Mouse (Mus musculus) c-Kit-negative CD71-positive TER-119-positive erythroid progenitor cells, embryonic 14.5 days (primary cell): ENCODE measurements around the gene Dnajc28.

Source experiments
- DNase-seq: peaks from one replicate; pipeline ENCODE4 v3.0.0-alpha.2; 2013; ENCODE audit warnings: low read depth, low spot score

Dnajc28 gene

DNA sequence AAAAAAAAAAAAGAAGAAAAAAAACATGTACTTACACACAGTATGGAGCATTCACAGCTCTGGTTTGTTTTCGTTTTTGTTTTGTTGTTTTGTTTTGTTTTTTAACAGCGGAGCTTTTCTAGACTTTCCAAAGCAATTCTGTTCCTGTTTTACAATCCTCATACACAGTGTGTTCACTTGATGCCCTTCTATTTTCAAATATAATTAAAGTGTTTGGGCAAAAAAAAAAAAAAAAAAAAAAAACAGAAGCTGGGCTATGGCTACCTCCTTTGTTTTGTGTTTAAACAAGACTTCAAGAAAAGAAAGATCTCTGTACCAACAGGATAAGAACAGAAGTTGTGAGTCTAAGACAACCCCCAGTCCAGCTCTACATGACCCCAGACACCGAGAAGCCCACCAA lies 30.1 kb downstream of the Dnajc28 start:
- no peak for DNase-seq

DNA sequence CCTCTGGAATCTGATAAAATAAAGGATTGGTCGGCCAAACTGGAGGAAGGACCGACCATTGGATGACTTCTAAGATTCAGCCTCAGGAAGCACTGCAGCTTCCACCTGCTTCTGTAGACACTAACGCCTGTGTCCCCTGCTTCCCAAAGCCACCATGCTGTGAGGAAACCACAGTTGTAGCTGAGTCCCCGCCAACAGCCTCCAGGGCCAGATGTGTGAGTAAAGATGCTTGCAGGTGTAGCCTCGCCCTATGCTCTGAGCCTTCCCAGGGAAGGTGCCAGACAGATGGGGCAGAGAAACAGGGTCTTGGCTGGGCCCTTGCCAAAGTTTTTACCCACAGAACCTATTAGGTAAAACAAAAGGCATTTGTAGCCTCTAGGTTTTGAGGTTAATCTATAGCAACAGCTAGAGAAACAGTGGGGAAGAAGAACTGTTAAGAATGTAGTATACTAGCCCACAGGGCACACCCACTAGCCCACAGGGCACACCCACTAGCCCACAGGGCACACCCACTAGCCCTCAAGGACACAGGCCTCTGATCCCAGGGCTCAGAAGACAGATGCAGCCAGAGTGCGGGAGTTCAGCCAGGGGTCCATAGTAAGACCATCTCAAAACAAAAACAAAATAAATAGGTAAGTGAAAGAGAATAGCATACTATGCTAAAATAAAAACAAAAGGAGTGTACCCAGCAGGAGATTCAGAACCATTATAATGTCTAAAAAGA lies 30.9 kb downstream of the Dnajc28 start:
- DNase-seq: no peak

DNA sequence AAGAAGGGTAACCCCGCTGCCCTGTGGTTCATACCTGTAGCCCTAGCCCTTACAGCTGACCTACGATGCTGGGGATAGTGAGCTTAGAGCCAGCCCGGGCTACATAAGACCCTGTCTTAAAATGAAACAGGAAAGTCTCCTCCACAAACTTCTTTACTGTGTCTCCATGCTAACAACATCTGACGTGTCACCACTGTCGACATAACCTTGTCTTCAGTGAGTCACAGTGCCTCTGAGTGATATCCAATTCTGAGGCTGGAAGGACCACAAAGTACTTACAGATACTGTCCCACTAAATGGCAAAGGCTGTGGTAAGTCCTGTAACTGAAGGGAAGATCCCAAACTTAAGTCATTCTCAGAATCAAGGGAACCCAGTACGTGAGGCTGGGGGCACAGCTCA lies 32.6 kb downstream of the Dnajc28 start:
- no peak for DNase-seq

DNA sequence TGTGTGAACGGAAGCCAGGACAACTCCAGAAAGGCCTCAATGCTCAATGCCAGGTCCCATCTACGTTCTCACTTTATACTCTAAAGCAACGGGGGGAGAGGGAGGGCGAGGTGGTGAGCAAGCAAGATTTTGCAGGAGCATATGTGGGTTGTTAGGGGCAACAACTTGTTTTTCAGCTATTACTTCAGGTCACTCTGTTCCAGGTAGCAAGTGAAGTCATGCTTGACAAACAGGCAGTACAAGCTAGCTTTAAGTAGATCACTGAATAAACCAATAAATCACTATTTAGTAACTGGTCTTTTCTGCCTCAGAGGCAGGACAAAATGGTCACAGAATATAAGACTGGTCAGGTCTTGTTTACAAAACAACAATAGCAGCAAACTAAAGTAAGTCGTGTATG lies 33.2 kb downstream of the Dnajc28 start:
- no peak for DNase-seq

DNA sequence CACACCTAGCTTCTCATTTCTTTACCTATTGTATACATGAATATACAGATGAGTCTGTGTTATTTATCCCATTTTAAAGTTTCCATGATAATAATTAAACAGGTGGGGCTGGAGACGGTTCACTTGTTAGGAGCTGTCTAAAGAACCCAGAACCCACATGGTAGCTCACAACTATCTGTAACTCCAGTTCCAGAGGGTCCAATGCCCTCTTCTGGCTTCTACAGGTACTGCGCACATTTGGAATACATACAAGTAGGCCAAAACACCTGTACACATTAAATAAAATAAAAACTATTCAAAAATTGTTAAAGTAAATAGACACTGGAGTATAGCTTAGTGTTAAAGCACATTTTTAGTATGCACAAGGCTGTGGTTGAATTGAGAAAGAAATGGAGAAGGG lies 36.5 kb downstream of the Dnajc28 start:
- peak; percentile 51 for DNase-seq

DNA sequence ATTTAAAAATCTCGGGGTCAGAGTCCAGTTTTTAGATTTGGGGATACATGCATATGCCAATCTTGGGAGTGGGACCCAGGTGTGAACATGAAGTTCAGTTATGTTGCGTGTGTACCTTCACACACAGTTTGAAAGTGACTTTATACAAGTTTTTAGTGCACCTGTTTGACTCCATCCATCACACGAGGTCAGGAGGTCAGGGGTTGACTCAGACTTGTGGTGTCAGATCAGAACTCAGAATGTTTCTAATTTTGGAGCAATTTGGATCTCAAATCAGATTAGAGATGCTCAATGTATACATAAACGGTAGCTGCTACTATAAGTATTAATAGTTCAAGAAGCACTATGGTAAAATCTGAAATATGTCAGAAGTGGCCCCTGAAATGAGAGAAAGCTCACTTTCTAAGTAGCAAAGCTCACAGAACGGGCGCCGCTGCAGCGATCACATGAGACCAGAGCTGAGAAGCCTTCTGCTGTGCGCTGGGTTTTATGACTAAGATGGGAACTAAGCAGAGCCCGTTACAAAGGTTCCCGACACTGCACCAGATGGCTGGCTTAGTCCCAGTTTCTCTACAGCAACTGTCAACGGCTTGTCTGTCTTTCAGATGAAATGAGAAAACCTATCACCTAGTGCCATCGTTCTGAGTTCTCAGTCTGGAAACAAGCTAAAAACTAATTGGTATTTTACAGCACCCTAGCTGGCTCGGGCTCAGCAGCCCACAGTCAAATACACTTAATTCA lies 39.7 kb downstream of the Dnajc28 start:
- DNase-seq: no peak

DNA sequence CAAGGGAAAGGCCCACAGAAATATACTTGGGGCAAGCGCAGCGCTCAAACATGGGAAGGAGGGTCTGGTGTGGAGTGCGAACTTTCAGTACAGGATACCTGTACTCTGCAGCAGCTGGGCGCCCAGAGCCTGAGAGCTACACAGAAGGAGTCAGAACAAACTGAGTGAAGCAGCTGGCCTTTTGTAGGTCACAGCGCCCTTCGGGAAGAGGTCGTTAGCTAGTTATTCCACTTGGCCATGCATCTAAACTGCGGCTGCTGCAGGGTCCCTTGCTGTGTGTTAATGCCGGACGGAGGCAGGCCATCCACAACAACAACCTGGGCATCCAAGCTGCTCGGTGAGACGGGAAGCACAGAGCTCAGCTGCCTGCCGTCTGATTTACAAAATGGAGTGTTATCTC lies 43.7 kb downstream of the Dnajc28 start:
- no peak for DNase-seq

DNA sequence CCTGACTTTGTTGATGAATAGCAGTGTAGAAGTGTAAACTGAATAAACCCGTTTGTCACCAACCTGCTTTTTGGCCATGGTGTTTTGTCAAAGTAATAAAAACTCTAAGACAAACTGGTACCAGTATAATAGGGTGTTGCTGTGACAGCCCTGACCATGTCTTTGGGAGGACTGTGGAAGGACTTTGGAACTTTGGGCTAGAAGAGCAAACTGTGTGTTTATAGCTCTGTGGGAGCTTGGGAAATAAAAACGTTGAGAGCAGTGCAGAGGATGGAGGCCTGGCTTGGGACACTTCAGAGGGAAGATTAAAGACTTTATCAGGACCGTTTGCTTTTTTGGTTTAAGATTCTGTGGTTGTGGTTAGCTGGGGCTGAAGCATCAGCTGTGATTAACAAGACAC lies 47.7 kb downstream of the Dnajc28 start:
- DNase-seq: no peak

DNA sequence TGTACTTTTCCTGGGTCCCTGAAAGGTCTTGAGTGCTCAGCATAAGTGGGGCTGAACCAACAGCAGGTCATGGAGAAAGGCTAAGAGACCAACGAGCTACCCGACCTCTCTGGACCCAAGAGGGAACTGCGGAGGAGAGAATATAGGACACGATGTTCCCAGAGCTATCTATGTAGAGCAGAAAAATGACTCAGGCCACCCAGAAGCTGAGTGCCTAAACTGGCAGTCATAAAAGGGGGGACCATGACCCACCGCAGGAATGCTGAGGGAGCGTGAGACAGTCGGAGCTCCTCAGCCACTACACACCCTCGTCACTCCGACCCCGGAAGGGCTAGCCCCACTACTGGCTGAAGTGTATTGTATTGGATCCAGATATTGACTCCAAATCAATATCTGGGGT lies 49.9 kb downstream of the Dnajc28 start:
- no peak for DNase-seq

DNA sequence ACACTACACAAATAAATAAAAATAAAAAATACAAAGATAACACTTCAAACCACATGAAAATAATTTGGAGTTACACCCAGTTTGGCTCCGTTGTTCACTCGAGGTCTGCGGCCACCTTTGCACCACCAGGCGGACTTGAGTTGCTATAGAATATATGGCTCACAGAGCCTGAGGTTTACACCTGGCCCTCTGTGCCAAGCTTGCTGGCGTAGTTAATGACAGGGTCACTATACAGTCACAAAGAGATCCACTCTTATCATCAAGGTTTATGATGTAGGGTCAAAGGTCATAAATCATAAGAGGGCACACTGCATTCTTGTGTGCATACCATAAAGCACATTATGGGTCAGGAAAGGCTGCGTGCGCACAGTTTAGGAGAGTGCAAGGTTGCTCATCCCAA lies 52.8 kb downstream of the Dnajc28 start:
- DNase-seq: no peak

DNA sequence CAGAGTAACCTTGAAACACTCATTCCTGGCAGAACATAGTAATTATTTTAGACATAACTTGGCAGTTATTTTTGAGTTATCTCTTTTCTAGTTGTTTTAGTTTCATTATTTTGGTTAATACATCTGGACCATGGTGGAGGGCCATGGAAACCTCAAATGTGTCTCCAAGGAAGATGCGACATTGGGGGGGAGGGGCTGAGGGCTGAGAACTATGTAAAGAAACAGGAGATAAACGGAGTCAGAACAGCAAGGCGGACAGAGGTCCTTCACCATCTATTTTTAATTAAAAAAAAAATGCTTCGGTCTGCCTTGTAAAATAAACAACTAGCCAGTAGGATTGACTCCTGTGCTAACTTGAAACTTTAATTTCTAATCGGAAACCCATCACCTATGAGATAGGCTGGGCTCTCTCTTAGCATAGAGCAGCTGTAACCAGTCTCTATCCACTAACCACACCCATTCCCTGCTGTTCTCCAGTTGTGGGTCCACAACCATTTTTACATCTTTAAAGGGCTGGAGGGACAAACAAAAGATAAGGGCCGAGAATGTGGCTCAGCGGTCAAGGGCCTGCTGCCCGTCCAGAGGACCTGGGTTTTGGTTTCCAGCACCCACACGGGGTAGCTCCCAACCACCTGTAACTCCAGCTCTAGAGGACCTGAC lies 53.4 kb downstream of the Dnajc28 start:
- DNase-seq: no peak

DNA sequence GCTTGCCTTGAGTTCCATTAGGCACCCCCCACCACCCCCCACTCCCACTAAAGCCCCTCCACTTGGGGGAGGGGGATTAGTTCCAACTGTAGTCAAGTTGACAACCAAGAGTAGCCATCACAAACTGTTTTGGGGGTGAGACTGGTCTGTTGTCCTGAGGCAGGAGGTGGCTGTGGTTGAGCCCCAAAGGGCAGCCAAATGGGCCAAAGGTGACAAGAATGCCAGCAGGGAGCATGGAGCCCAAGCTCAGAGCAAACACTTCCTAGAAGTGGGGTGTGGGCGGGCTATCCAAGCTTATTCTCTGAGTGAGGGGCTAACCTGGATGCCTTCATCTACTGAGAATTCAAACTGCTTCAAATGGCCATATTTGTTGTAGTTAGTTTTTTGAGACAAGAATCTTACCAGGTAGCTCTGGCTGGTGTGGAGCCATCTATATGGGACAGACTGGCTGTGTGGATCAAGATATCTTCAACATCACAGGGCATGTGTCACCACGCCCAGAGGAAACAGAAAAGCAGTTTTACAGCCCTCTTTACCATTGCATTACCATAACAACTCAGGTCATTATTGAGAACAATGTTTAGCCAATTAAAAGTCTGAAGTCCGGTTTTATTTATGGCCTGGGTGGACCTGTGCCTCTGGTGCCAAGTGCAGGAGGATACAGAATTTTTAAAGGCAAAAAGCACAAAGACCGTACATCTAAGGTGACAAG lies 54.1 kb downstream of the Dnajc28 start:
- DNase-seq: no peak
